Mouse (Mus musculus) embryonic fibroblast, embryonic 13.5 days (primary cell): ENCODE measurements at regions not wholly inside any gene's neighbourhood (a gene's known extent, or its start where the extent isn't known, plus 50 kb on each side); places are given as distances from the start of the nearest gene placed in this dataset.

Experiments used
- CTCF ChIP-seq: IDR thresholded peaks from 2 replicates; pipeline ENCODE4 v1.5.1; 2011; ENCODE audit warnings: mild to moderate bottlenecking, control low read depth, low read length, moderate library complexity, borderline replicate concordance; ENCODE audit not compliant: insufficient read depth
- POLR2A ChIP-seq: IDR thresholded peaks from 2 replicates; pipeline ENCODE4 v1.6.1; 2011; ENCODE audit warnings: low read depth, mild to moderate bottlenecking, control low read depth, low read length, moderate library complexity

DNA sequence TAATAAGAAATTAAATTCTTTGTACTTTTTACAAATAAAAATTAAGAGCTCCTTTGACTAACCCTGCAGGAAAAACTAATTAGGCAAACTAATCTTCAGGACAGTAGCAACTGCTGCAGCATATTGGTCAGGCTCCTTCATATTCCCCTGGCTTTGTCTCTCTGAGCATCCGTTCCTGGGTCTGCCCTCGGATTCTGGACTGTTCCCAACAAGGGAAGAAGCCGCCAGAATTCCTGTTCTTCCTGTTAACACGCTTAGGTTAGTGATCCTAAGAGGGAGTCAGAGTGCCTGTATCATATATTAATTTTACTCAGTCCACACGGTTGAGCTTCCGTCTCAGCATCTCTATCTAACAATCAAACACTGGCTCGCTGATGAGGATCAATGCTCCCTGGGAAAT is 120.3 kb upstream of the Prkcq start:
- TF ChIP-seq POLR2A (no peak), CTCF (no peak)
